Mouse (Mus musculus): ENCODE data around the gene Tent4a. TPM values are rescaled to one million over a fixed set of nuclear protein-coding genes. Genes with fewer than 3 reads are reported as not detected.

Tent4a gene
- polyA plus RNA-seq, 1 experiment from 2014 or later, result 10.5 TPM

- H3K9ac ChIP-seq (ENCODE audit: low read length), result no peak overlapping the region
- H3K36me3 ChIP-seq (ENCODE audit: control insufficient read depth, insufficient read depth, low read length), result no peaks in the 10 kb centered on the region
- DNase-seq (ENCODE audit: low spot score) (no peak), ATAC-seq (ENCODE audit: insufficient read depth, low FRiP score, low TSS enrichment) (no peak)
- no peaks in the 10 kb centered on the region; the same call in 1 of the 2 replicates for H3K9me3 ChIP-seq (ENCODE audit: control insufficient read depth, low read length)
- 86% methylated on average over 2 of the region's 2 CpGs for WGBS
- no peak overlapping the region for H3K4me3 ChIP-seq (ENCODE audit: low read depth, low read length)
- no peaks in the 10 kb centered on the region for H3K4me1 ChIP-seq (ENCODE audit: control insufficient read depth, insufficient read depth, low read length)
- no peaks in the 10 kb centered on the region for H3K27me3 ChIP-seq (ENCODE audit: control insufficient read depth, insufficient read depth, low read length)
- H3K27ac ChIP-seq (ENCODE audit: low read depth, low read length), result no peak overlapping the region
- no peak overlapping the region for H3K4me2 ChIP-seq (ENCODE audit: low read depth)
Observed at GRCm38 (mm10) chr13:69458891-69459290, 75.5 kb downstream of the Tent4a start.

DNA sequence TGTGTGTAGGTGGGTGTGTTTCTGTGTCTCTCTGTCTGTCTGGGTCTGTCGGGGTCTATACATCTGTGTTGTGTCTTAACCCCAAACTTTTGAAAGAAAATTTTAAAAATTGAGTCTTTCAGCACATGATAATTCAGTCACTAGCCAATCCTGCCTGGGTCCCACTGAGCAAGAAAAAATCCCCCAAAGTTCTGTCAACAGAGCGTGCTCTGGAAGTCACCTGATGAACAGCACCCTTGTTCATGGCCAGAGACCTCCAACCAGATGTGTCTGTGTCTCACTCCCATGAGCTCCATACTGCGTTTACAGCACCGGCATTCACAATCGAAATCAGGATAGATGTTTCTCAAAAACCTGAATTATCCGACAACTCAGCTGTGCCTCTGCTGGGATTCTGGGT lies 76.0 kb downstream of the Tent4a start:
- Histone ChIP-seq H3K27me3 (ENCODE audit: control insufficient read depth, insufficient read depth, low read length) (no peaks in the 10 kb centered on the region), H3K9ac (ENCODE audit: low read length) (no peak overlapping the region), H3K4me3 (ENCODE audit: low read depth, low read length) (no peak overlapping the region), H3K4me1 (ENCODE audit: control insufficient read depth, insufficient read depth, low read length) (no peaks in the 10 kb centered on the region), H3K27ac (ENCODE audit: low read depth, low read length) (no peak overlapping the region), H3K9me3 (ENCODE audit: control insufficient read depth, low read length) (no peaks in the 10 kb centered on the region; the same call in 1 of the 2 replicates), H3K36me3 (ENCODE audit: control insufficient read depth, insufficient read depth, low read length) (no peaks in the 10 kb centered on the region), H3K4me2 (ENCODE audit: low read depth) (no peak overlapping the region)
- ATAC-seq (ENCODE audit: insufficient read depth, low FRiP score, low TSS enrichment), result no peak
- WGBS, result 89% methylated on average over 6 of the region's 6 CpGs
- no peak for DNase-seq (ENCODE audit: low spot score)

GRCm38 (mm10) chr13:69457105-69457504 lies 77.3 kb downstream of the Tent4a start:
- H3K4me1 ChIP-seq (ENCODE audit: control insufficient read depth, insufficient read depth, low read length), result no peaks in the 10 kb centered on the region

DNA sequence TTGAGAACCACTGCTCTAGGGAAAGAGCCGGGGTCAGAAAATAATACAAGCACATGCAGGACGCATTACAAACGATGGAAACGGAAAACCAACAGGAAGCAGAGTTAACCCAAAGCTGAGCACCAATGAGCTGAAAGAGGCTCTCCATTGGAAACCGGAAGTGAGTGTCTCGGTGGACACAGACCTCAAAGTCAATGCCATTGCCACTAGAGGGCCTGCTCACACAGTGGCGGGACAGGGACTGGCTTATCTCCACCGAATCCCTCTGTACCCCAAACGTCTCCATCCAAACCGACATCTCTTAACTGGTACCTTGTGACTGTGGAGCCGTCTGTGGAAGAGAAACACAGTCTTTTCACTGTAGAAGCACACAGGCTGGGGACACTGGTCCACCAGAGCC lies 77.8 kb downstream of the Tent4a start:
- no peak overlapping the region for H3K27ac ChIP-seq (ENCODE audit: low read depth, low read length)
- no peak overlapping the region for H3K4me3 ChIP-seq (ENCODE audit: low read depth, low read length)
- no peaks in the 10 kb centered on the region for H3K27me3 ChIP-seq (ENCODE audit: control insufficient read depth, insufficient read depth, low read length)
- DNase-seq (ENCODE audit: low spot score) (no peak), ATAC-seq (ENCODE audit: insufficient read depth, low FRiP score, low TSS enrichment) (no peak)
- no peaks in the 10 kb centered on the region for H3K36me3 ChIP-seq (ENCODE audit: control insufficient read depth, insufficient read depth, low read length)
- H3K4me1 ChIP-seq (ENCODE audit: control insufficient read depth, insufficient read depth, low read length), result no peaks in the 10 kb centered on the region
- no peak overlapping the region for H3K9ac ChIP-seq (ENCODE audit: low read length)
- no peaks in the 10 kb centered on the region for H3K9me3 ChIP-seq (ENCODE audit: control insufficient read depth, low read length)
- 82% methylated on average over 11 of the region's 11 CpGs for WGBS
- H3K4me2 ChIP-seq (ENCODE audit: low read depth), result no peak overlapping the region

More at GRCm38 (mm10) chr13:69457105-69457504, 77.3 kb downstream of the Tent4a start:
- no peak for ATAC-seq (ENCODE audit: insufficient read depth, low FRiP score, low TSS enrichment)
- 73% methylated on average over 2 of the region's 2 CpGs for WGBS
- Histone ChIP-seq H3K4me2 (ENCODE audit: low read depth) (no peak overlapping the region), H3K36me3 (ENCODE audit: control insufficient read depth, insufficient read depth, low read length) (no peaks in the 10 kb centered on the region), H3K27me3 (ENCODE audit: control insufficient read depth, insufficient read depth, low read length) (no peaks in the 10 kb centered on the region), H3K4me3 (ENCODE audit: low read depth, low read length) (no peak overlapping the region), H3K9ac (ENCODE audit: low read length) (no peak overlapping the region), H3K27ac (ENCODE audit: low read depth, low read length) (no peak overlapping the region), H3K9me3 (ENCODE audit: control insufficient read depth, low read length) (no peaks in the 10 kb centered on the region)
- DNase-seq (ENCODE audit: low spot score), result no peak

- 80% methylated on average over 14 of the region's 14 CpGs for WGBS
- H3K36me3 ChIP-seq (ENCODE audit: control insufficient read depth, insufficient read depth, low read length), result no peaks in the 10 kb centered on the region
- no peaks in the 10 kb centered on the region for H3K9me3 ChIP-seq (ENCODE audit: control insufficient read depth, low read length)
- no peak overlapping the region for H3K4me3 ChIP-seq (ENCODE audit: low read depth, low read length)
- H3K27ac ChIP-seq (ENCODE audit: low read depth, low read length), result no peak overlapping the region
- H3K4me1 ChIP-seq (ENCODE audit: control insufficient read depth, insufficient read depth, low read length), result no peaks in the 10 kb centered on the region
- no peak overlapping the region for H3K9ac ChIP-seq (ENCODE audit: low read length)
- DNase-seq (ENCODE audit: low spot score) (no peak), ATAC-seq (ENCODE audit: insufficient read depth, low FRiP score, low TSS enrichment) (no peak)
- no peaks in the 10 kb centered on the region for H3K27me3 ChIP-seq (ENCODE audit: control insufficient read depth, insufficient read depth, low read length)
- H3K4me2 ChIP-seq (ENCODE audit: low read depth), result no peak overlapping the region
Observed at GRCm38 (mm10) chr13:69455476-69456175, 78.8 kb downstream of the Tent4a start.

Other genes with a start within 250 kb of the Tent4a start
- 139 and 143 TPM in 2 replicates for gene Nsun2, start 871 bp downstream of the Tent4a start, polyA plus RNA-seq (2014; fragmentation: Nextera tagmentation; extraction: Ambion mirVana)
- 26.0 and 27.1 TPM in 2 replicates for gene Srd5a1, start 76.8 kb upstream of the Tent4a start, polyA plus RNA-seq (2014; fragmentation: Nextera tagmentation; extraction: Ambion mirVana)
- 16.8 and 17.2 TPM in 2 replicates for gene Ube2ql1, start 205.3 kb upstream of the Tent4a start, polyA plus RNA-seq (2014; fragmentation: Nextera tagmentation; extraction: Ambion mirVana)

Data from neural tube, embryonic 11.5 days (tissue).